Mouse (Mus musculus): ENCODE measurements around the gene Hlcs.

The Hlcs gene

DNA sequence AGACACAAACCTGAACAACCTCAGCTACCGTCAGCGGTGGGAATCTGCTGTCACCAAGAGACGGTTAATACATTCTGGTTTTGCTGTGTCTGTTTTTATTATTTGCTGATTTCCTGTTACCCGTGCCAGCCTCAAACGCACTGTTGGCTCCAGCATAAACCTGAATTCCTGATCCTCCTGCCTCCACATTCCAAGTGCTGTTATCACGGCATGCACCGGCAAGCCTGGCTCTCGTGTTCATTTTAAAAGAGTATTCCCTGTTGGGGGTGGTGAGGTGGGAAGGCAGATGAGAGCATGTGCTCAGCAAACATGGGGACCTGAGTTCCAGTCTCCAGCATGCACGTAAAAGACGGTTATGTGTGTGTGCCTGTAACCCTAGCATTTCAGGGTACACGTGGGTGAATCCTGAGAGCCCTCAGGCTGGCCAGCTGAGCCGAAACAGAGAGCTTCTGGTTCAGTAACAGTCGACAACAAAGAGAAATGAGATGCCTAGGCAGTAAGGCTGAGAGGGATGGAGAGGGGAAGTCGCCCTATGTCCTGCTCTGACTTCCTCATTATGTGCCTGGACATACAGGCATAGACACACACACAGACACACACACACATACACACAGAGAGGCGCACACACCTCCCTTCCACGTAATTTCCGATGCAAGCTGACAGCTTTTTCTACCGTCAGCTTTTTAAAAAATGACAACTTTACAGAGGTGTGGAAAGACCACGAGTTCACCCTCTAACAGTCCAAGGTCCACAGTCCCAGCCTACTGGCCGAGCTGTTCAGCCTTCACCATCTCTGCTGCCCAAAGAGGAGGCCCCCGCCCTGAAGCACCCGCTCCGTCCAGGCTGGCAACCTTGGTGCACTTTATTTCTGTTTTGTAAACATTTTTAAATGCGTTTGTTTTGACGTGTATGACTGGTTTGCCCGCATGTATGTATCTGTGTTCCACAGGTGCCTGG, 107.6 kb downstream of the Hlcs start:
- DNase-seq (ENCODE audit: low spot score) = no peak

DNA sequence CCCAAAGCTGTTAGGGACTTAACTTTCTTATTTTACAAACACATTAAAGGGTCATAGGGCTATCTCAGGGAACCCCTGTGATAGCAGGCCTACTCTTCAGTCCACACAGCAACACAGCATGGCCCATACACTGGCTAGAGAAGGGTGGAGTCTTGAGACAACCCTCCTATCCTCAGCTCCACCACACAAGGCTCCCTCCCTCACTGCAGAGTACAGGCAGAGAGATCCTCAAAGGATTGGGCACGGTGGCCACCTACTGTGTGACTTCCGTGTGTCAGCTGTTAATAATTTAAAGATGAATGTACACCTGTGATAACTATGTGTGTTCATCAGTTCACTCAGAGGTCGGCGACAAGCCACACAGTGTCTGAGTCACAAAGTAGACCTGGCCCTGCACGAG, 112.0 kb downstream of the Hlcs start:
- no peak for DNase-seq (ENCODE audit: low spot score)

DNA sequence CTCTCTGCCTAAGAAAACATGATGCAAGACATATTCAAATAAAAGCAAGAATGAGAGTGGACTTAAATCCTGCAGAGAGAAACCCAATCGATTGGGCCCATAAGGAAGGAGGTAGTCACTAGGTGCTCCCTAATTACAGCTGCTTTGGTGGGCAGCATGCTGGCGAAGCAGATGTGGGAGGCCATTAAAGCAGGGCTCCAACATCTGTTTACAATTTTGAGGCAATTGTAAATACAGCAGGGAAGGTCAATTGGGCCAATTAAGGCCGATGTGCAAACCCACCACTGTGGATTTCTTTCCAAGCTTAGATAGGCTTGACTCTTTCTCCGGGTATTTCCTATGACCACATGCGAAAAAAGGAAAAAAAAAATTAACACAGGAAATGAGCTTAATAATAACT, 117.5 kb downstream of the Hlcs start:
- DNase-seq (ENCODE audit: low spot score) = no peak

DNA sequence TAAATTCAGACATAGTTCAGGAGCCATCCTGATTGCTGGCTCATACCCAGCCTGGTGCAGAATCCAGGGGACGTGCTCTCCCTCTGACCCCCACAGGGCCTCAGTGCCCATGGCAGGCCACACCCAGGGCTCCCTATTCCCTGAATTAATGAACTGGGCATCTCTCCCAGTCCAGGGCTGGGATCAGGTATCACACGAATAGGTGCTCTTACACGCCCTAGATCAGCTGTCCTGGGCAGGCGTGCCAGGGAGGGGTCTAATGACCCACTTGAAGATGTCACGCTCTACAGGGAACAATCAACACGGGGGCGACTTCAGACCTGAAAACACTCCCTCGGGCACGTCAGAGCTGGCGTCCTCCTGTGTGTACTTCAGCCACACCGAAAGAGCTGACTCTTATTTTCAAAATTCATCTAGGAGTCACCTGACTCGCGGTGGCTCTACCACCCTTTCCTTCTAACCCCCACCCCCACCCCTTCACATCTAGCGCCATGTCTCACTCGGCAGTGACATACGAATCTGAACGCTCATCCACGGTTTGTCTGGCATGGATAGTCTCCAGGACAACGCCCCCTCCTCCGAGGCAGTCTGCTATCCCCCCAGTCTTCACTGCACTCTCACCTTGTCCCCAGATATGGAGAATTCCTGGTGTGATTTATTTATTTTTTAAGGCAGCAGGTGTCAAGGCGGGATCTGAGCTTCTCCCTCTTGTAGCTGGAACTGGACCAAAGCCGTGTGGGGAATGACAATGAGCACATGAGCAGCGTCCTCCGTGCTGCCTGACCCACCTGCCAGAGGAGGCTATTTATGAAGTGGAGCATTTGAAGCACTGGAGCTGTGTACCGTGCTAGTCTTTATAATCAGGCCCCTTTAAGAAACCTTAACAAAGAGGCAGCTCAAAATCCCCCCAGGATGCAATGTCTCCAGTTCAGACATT, 121.7 kb downstream of the Hlcs start:
- DNase-seq (ENCODE audit: low spot score) = no peak

DNA sequence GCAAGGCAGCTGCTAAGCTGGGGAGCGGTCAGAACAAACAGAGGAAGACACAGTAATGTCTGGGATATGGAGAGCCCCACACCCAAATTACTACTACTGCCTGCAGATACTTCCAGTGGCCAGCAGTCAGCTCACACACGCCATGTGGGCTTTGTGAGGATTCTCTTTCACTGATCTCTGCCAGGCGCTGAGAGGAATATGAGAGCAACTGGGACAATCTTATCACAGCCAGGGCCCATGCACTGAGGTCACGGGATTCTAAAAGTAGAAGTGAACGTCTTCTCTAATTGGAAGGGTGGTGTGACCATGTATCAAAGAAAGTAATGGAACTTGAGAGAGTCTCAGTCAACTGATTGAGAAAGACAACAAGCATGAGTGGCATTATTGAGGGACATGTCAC, 123.1 kb downstream of the Hlcs start:
- no peak for DNase-seq (ENCODE audit: low spot score)

DNA sequence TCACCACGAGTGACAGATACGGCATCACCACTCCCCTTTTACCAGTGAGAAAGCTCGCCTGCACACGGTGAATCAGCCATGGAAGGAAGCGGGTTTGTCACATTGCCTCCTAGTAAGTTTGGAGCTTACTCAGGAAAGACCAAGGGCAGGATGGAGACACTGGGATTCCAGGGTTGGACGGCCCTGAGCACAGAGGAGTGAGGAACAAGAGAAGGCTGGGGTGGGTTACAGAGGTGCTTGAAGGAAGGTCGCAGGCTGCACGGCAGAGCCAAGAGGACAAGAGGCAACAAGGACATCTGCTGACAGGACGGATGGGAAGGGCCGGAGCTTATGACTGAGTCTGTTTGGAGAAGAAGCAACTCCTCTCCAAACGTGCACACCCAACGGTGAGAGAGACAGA, 126.8 kb downstream of the Hlcs start:
- DNase-seq (ENCODE audit: low spot score) = no peak

DNA sequence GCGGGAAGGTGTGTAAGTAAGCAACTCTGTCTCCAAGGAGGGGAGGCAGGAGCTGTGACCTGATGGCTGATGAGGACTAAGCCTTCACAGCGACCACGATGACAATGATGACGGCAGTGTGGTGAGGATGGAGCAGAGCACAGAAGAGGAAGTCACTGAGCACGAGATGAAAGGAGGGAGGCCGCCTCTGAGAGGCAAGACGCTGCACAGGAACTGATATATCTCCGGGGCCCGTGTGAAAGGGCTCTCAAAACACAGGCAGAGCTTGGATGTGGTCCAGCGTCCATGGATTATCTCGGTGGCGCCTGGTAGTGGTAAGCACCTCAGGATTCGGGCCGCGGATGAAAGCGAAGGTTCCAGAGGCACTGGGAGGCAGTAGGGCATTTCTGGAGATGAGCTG, 127.9 kb downstream of the Hlcs start:
- no peak for DNase-seq (ENCODE audit: low spot score)

DNA sequence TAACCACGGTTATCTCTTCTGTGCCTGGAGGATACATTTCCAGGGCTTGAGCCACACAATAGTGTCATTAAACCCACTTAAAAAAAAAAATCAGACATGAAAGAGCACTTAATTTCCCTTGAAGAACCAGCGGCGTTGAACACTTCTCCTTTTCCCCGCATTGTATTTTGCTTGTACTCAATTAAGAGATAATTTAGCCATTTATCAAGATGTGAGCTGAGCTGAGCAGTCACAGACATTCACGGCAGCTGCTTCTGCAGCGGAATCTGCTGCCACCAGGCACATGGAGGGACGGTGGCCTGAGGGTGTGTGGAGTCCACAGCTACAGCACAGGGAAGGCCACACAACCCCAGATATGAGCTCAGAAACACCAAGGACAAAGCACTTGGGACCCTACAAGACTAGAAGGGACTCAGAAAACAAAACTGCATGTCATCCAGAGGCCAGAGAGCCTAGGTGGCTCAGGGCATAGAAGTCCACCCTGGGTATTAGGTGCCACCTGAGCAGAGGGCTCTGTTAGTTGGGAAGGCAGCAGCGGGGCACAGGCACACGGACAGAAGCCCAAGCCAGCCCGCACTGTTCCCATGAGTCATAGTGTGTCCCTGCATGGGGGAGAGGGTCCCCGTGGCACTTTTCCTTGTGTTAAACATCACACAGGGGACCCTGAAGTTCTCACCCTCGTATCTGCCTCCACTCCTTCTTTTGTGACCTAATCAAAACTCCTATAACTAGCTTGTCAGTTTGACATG, 133.1 kb downstream of the Hlcs start:
- no peak for DNase-seq (ENCODE audit: low spot score)

DNA sequence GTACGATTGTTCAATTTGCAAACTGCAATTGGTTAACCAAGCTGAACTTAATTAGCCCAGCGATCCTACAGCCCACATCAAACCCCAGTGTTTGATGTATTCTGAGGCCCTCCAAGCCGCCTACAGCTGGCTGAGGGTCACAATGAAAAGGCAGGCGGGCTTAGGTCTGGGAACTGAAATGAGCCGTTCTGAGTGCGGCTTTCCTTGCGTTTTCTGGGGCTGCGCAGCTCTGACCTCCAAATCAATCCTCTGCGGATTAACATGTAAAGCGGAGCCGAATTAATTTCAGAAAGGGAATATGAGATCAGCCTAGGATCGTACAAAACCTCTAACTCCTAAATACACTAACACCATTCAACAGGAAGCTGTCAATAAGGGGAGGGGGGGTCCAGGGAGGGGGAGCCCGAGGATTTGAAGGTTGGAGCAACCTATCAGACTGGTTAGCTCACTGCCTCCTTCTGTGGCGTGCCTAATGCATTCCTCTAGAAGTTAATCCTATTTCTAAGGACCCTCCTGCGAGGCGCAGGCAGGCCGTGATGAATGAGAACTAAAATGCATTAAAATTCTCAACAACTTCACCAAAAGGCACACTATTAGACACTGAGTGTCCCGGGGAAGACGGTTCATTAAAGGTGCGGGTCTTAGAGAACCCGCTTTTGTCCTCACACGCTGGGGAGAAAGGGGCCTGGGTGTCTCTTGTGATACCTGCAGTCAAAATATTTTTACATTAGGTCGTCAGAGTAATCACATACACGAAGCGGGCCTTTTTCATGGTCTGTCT, 133.8 kb downstream of the Hlcs start:
- peak; percentile 59 for DNase-seq (ENCODE audit: low spot score)

DNA sequence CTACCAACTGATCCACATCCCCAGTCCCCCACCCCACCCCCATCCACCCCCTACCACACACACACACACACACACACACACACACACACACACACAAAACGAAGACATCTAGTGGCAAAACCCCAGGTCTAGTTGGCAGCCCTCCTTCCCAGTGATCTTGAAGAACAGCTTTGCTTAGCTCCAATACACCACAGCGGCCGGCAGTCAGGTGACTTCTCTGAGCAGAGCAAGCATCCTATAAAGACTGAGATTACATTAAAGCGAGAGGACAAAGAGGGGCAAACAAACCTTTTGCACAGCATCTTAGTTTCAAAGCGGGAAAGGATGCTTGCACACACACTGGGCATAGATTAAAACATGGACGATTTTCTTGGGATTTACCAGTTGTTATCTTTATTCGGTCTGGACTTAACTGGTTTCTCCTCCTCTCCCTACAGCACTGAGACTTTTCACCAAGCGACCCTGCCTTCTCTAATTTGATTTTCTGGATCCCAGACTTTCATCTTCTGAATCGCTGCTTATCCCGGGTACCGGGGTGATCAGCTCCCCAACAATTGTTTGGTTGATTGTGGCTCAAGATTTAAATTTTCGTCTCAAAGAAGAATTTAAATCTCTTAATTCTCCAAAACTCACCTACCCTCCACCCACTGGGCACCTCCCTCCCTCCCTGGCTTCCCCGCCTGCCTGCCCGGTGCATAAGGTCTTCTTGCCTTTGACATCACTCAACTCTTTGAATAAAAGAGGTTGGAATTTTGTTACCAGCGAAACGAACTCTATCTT, 134.7 kb downstream of the Hlcs start:
- no peak for DNase-seq (ENCODE audit: low spot score)

DNA sequence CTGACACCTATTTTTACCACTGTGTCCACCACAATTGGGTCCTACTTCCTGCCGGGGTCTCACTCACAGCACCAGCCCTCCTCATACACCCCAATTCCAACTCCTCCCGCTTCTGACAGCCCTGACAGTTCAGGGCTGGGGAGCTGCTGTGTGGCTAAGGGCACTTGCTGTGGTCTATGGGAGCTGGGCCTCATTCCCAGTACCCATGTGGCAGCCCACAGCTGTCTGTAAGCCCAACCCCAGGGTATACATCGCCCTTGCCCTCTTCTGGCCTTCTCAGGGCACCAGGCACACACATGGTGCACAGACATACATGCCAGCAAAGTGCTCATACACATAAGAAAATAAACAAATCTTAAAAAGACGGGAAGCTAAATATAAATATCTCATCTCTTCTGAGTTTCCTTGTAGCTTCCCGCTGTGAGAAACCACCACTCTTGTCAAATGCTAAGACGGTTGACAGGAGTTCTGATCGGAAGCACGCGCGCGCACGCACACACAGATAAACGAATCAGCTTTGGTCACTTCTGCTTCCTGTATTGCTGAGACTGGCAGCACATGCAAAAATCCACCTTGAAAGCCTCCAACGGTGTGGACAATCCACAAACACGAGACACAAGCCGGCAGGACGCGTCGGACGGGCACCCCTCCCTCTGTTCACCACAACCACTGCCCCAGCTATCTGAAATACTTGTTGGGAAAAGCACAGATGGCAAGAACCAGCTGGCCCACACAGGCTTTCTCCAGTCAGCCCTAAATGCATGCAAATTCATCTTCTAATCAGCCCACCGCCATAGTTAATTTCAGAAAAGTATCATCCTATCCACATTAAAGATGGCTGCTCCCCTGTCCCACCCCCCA, 136.1 kb downstream of the Hlcs start:
- no peak for DNase-seq (ENCODE audit: low spot score)

DNA sequence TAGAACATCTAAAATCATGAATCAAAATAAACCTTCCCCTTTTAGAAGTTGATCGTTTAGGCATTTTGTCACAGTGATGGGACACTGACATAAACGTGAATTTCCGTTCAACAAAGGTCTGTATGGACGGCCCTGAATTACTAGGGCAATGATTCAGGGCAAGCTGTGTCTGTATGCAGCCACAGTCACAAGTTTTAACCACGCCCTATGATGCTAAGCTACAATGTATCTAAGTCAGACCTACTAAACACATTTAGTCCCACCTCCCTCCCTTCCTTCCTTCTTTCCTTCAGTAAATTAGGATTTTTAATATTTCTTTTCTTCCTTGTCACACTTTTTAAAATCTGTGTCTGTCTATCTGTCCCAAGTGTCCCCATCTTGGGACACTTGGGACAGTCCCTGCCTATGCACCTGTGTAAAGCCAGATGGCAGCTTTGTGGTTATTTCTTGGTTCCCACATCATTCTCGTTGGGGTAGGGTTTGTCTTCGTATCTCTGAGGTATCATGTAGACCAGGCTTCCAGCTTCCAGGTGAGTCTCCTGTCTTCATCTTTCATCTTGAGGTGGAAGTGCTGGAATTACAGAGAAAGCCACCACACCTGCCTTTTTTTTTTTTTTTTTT, 137.9 kb downstream of the Hlcs start:
- no peak for DNase-seq (ENCODE audit: low spot score)

DNA sequence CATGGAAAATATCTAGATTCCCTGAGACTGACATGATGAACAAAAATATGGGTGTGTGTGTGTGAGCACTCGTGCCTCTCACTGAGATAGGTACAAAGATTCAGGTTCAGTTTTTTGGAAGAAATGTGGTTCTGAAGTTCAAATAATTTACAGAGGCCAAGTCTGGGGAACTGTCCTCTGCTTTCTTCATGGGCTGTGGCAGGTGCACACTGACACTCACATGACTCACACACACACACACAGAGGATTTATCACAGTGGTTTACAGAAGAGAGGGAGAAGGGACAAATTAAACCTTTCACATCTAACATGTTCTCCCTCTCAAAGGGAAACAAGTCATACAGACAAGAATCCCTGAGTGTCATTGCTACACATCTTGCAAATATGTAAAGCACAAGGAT, 140.0 kb downstream of the Hlcs start:
- no peak for DNase-seq (ENCODE audit: low spot score)

DNA sequence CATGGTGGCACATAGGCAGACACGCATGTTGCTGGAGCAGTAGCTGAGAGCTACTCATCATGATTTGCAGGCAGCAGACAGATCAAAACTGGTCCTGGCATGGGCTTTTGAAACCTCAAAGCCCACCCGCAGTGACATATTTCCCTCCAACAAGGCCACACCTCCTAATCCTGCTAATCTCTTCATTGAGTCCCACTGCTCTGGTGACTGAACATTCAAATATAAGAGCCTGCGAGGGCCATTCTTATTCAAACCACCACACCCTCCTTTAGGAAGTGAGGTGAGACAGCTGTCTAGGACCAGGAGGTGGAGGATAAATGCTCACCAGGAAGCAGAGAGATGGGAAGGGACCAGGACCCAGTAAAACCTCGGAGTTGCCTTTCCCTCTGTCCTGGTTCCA, 143.2 kb downstream of the Hlcs start:
- peak; percentile 66 for DNase-seq (ENCODE audit: low spot score)

DNA sequence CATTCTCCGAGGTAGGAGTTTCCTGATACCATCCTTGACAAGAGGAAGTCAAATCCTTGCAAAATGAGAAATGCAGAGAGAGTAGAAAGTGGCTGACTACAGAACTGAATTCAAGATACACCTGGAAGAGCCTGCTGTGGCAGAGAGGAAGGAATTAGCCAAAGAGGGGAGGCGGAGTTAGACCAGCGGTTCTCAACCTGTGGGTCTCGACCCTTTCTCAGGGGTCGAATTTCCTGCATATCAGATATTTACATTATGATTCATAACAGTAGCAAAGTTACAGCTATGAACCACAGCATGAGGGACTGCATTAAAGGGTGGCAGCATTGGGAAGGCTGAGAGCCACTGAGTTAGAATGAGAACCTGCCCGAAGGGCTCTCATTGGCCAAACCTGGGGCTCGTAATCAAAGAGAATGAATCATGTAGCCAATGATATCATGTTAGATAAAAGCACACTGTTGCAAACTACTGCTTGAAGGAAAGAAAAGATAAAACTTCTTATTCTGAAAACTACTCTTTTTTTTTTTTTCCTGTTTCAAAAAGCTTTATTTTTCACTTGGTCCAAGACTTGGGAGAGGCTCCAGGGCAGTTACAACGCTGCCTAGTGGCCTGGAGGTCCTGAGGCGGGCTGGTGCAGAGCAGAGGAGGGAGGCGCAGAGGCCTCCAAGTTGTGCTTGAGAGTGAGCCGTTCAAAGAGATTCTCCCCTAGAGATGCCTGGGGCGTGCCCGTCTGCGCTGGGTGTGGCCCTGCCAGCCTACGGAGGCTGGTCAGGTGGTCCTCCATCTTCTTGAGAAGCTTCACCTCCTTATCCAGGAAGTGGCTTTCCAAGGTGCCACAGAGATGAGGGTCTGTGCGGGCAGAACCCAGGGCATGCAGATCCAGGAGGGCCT, 144.5 kb downstream of the Hlcs start:
- DNase-seq (ENCODE audit: low spot score) = no peak

DNA sequence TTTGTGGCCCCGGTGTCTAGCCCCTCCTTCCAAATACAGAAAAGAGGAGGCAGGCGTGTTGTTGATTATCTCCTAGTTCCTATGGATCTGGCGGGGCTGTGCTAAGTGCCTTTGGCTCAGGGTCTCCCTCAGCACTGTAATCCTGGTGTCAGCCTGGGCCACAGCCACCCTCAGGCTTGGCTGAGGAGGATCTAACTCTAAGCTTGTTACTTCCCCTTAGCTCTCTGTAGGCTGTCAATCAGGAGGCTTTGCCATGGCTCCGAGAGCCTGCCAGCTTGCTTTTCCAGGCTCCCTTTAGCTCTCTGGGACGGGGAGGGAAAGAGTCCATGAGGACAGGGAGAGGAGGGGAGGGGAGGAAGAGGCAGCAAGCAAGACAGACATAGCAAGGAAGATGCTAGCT, 148.4 kb downstream of the Hlcs start:
- peak; percentile 58 for DNase-seq (ENCODE audit: low spot score)

DNA sequence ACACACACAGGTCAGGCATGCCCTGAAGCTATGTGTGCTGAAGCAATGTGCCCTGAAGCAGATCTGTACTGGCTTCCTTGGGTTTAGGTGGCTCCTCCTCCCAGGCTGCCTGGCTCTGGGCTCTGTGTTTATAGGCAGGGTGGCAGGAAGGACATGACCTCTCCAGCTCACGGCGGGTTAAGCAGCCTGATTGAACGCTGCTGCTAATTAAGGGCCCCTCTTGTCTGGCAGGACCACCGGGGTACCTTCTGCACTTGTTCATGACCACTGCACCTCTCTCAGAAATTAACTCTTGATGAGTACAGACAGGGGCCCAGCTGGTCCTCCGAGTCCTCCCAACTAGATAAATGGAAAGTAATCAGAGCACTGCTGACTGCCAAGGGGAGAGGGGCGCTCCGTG, 149.1 kb downstream of the Hlcs start:
- DNase-seq (ENCODE audit: low spot score) = peak; percentile 77

DNA sequence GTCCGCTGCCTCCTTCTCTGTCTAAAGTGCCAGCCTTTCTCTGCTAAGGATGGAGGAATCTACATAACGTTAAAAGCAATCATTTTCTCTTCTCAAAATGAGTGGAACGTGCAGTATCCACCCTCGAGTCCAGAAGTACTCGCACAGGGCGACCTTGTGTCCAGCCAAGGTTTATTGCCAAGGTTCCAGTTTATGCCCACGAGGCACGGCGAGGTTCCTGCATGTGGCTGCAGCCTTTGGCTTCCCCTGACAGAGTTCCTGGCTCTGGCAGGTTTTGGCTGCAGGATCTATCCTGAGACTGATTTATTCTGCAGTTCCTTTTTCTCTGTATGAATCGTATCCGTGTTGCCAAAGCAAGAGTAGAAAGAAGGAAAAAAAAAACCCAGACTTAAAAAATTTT, 150.3 kb downstream of the Hlcs start:
- DNase-seq (ENCODE audit: low spot score) = no peak

Data from retina, embryonic 14.5 days (tissue).